Mouse (Mus musculus): ENCODE results near the gene Sumo2. TPM values are rescaled to one million over a fixed set of nuclear protein-coding genes. Genes with fewer than 3 reads are reported as not detected.
A peak's percentile ranks its signal among the peaks of the same experiment; 100 is the strongest.
"Not testable (repeated sequence)": the region's sequence is repeated elsewhere in the genome, so short reads cannot be mapped to it uniquely, and the experiment has no call there.

The Sumo2 gene
- polyA plus RNA-seq, 1 experiment from 2014 or later, result 1,130 TPM

DNA sequence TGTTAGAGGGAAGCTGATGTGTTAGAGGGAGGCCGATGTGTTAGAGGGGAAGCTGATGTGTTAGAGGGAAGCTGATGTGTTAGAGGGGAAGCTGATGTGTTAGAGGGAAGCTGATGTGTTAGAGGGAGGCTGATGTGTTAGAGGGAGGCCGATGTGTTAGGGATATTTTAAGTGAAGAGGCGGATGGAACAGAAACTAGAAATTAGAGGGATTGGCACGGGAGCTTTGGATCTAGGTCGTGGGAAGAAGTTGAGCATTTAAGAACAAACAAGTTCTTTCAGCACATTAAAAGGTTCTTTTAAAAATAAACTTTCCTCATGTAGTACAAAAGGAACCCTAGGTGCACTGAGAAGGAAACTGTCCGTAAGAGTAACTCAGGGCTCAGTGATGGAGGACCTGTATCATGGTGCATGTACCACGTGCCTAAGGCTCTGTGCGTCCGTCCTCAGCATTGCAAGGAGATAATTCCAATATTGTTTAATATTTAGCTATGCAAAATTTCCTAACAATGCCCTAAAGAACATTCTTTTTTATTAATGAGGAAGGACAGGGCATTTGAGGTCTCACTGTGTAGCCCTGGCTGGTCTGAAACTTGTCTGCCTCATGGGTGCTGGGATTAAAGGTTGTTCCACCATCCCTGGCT lies 57.7 kb downstream of the Sumo2 start:
- WGBS, result 89% methylated on average over 9 of the region's 9 CpGs
- Histone ChIP-seq H3K27ac (ENCODE audit: low read length) (no peak overlapping the region), H3K4me1 (replicated peaks; ENCODE audit: control insufficient read depth, insufficient read depth, low read length) (peaks cover 27% of the 10 kb centered on the region), H3K4me2 (ENCODE audit: low read length) (no peak overlapping the region), H3K36me3 (ENCODE audit: control insufficient read depth, insufficient read depth) (no peaks in the 10 kb centered on the region), H3K27me3 (replicated peaks; ENCODE audit: control insufficient read depth, insufficient read depth, low read length) (no peaks in the 10 kb centered on the region), H3K9me3 (ENCODE audit: control insufficient read depth, low read length) (no peaks in the 10 kb centered on the region), H3K9ac (replicated peaks; ENCODE audit: low read depth, low read length) (no peak overlapping the region), H3K4me3 (replicated peaks; ENCODE audit: low read length) (no peak overlapping the region)
- ATAC-seq, result no peak

DNA sequence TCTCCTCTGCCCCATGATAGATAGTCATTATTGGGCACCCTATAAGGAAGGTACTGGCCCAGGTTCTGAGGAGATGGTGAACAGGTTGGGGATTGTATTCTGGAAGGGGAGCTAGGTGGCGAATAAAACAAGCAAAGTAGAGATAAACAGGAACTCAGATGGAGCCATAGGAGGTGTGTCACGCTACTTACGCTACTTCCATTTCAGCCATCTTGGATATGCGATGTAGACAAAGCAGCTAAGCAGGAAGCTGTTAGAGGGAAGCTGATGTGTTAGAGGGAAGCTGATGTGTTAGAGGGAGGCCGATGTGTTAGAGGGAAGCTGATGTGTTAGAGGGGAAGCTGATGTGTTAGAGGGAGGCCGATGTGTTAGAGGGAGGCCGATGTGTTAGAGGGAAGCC lies 58.7 kb downstream of the Sumo2 start:
- not testable (repeated sequence) for ATAC-seq; H3K27me3 ChIP-seq (replicated peaks; ENCODE audit: control insufficient read depth, insufficient read depth, low read length); H3K9ac ChIP-seq (replicated peaks; ENCODE audit: low read depth, low read length); H3K9me3 ChIP-seq (ENCODE audit: control insufficient read depth, low read length); H3K27ac ChIP-seq (ENCODE audit: low read length); H3K4me2 ChIP-seq (ENCODE audit: low read length); H3K4me3 ChIP-seq (replicated peaks; ENCODE audit: low read length); H3K36me3 ChIP-seq (ENCODE audit: control insufficient read depth, insufficient read depth)
- H3K4me1 ChIP-seq (replicated peaks; ENCODE audit: control insufficient read depth, insufficient read depth, low read length), result peaks cover 28% of the 10 kb centered on the region
- 87% methylated on average over 7 of the region's 7 CpGs for WGBS

DNA sequence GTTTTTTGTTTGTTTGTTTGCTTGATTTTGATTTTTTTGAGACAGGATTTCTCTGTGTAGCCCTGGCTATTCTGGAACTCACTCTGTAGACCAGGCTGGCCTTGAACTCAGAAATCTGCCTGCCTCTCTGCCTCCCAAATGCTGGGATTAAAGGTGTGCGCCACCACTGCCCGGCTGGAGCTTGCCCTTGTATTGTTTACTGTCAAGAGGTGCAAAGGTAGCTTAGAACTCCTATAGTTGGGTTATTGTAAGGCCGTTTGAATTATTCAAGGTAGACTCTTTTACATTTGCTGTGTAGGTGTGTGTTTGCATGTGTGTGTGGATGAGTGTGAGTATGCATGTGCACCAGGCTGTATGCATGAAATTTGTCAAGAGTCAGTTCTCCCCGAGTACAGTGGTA lies 59.4 kb downstream of the Sumo2 start:
- Histone ChIP-seq H3K4me2 (ENCODE audit: low read length) (peak overlapping the region; percentile 93), H3K4me1 (replicated peaks; ENCODE audit: control insufficient read depth, insufficient read depth, low read length) (peaks cover 28% of the 10 kb centered on the region)
- not testable (repeated sequence) for H3K4me3 ChIP-seq (replicated peaks; ENCODE audit: low read length); ATAC-seq; H3K27ac ChIP-seq (ENCODE audit: low read length); H3K27me3 ChIP-seq (replicated peaks; ENCODE audit: control insufficient read depth, insufficient read depth, low read length); H3K9me3 ChIP-seq (ENCODE audit: control insufficient read depth, low read length); H3K9ac ChIP-seq (replicated peaks; ENCODE audit: low read depth, low read length); H3K36me3 ChIP-seq (ENCODE audit: control insufficient read depth, insufficient read depth)
- WGBS, result 80% methylated on average over 4 of the region's 4 CpGs

DNA sequence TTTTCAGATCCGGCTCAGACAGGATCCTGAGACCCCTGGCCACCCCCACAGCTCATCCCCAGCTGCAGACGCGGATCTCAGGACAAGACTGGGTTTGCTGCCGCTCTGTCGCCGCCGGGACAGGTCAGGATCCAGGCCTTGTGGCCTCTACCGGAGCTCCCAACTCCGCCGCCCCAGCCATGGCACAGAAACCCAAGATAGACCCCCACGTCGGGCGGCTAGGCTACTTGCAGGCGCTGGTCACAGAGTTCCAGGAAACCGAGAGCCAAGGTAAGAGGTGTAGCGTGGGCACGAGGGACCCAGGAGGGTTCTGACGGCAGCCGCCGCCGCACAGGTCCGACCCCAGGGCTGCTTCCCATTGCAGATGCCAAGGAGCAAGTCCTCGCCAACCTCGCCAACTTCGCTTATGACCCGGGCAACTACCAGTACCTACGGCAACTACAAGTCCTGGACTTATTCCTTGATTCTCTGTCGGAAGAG lies 60.3 kb downstream of the Sumo2 start:
- Histone ChIP-seq H3K4me3 (replicated peaks; ENCODE audit: low read length) (peak overlapping the region; percentile 82), H3K27ac (ENCODE audit: low read length) (peak overlapping the region; percentile 77), H3K36me3 (ENCODE audit: control insufficient read depth, insufficient read depth) (no peaks in the 10 kb centered on the region), H3K4me1 (replicated peaks; ENCODE audit: control insufficient read depth, insufficient read depth, low read length) (peaks cover 28% of the 10 kb centered on the region), H3K4me2 (ENCODE audit: low read length) (peak overlapping the region; percentile 93), H3K27me3 (replicated peaks; ENCODE audit: control insufficient read depth, insufficient read depth, low read length) (no peaks in the 10 kb centered on the region), H3K9me3 (ENCODE audit: control insufficient read depth, low read length) (no peaks in the 10 kb centered on the region), H3K9ac (replicated peaks; ENCODE audit: low read depth, low read length) (peak overlapping the region; percentile 56)
- ATAC-seq, result peak; percentile 26
- 4% methylated on average over 28 of the region's 28 CpGs for WGBS

- Histone ChIP-seq H3K36me3 (ENCODE audit: control insufficient read depth, insufficient read depth) (no peaks in the 10 kb centered on the region), H3K4me1 (replicated peaks; ENCODE audit: control insufficient read depth, insufficient read depth, low read length) (peaks cover 28% of the 10 kb centered on the region), H3K9ac (replicated peaks; ENCODE audit: low read depth, low read length) (peak within 1 kb of the TSS; percentile 56), H3K27ac (ENCODE audit: low read length) (peak within 1 kb of the TSS; percentile 77), H3K9me3 (ENCODE audit: control insufficient read depth, low read length) (no peaks in the 10 kb centered on the region), H3K4me2 (ENCODE audit: low read length) (peak within 1 kb of the TSS; percentile 93), H3K4me3 (replicated peaks; ENCODE audit: low read length) (peak within 1 kb of the TSS; percentile 82), H3K27me3 (replicated peaks; ENCODE audit: control insufficient read depth, insufficient read depth, low read length) (no peaks in the 10 kb centered on the region)
- under 1% methylated on average over 26 of the region's 26 CpGs for WGBS
- ATAC-seq, result peak; percentile 99
Measured at GRCm38 (mm10) chr11:115475025-115475757, 60.9 kb downstream of the Sumo2 start, which contains the start of gene Armc7. TSS of gene Armc7 (plus strand) at chr11:115475667.

GRCm38 (mm10) chr11:115473626-115474275 lies 62.3 kb downstream of the Sumo2 start:
- no peak for ATAC-seq

More at GRCm38 (mm10) chr11:115473626-115474275, 62.3 kb downstream of the Sumo2 start:
- H3K27ac ChIP-seq (ENCODE audit: low read length), result peak overlapping the region; percentile 49
- peaks cover 28% of the 10 kb centered on the region for H3K4me1 ChIP-seq (replicated peaks; ENCODE audit: control insufficient read depth, insufficient read depth, low read length)
- H3K27me3 ChIP-seq (replicated peaks; ENCODE audit: control insufficient read depth, insufficient read depth, low read length), result no peaks in the 10 kb centered on the region
- H3K9me3 ChIP-seq (ENCODE audit: control insufficient read depth, low read length), result no peaks in the 10 kb centered on the region
- H3K36me3 ChIP-seq (ENCODE audit: control insufficient read depth, insufficient read depth), result no peaks in the 10 kb centered on the region
- no peak overlapping the region for H3K4me3 ChIP-seq (replicated peaks; ENCODE audit: low read length)
- WGBS, result 24% methylated on average over 15 of the region's 15 CpGs
- H3K4me2 ChIP-seq (ENCODE audit: low read length), result no peak overlapping the region
- no peak overlapping the region; the same call in 1 of the 2 replicates for H3K9ac ChIP-seq (replicated peaks; ENCODE audit: low read depth, low read length)

Other genes with a start within 250 kb of the Sumo2 start
- 0.27 and 0.76 TPM in 2 replicates for gene Fads6, start 238.6 kb downstream of the Sumo2 start, polyA plus RNA-seq (2015; fragmentation: Nextera tagmentation; extraction: Ambion mirVana)
- gene Otop2, start 229.1 kb downstream of the Sumo2 start, polyA plus RNA-seq (2015; fragmentation: Nextera tagmentation; extraction: Ambion mirVana), result 0.24 TPM in 1 of 2 replicates, not detected in the other
- gene Ush1g, start 214.2 kb downstream of the Sumo2 start, polyA plus RNA-seq (2015; fragmentation: Nextera tagmentation; extraction: Ambion mirVana), result 0.10 TPM in 2 replicates
- gene Otop3, start 201.5 kb downstream of the Sumo2 start, polyA plus RNA-seq (2015; fragmentation: Nextera tagmentation; extraction: Ambion mirVana), result 0.37 TPM in 1 of 2 replicates, not detected in the other
- 46.6 and 58.2 TPM in 2 replicates for gene Hid1, start 168.5 kb downstream of the Sumo2 start, polyA plus RNA-seq (2015; fragmentation: Nextera tagmentation; extraction: Ambion mirVana)
- 16.8 and 18.3 TPM in 2 replicates for gene Cdr2l, start 154.4 kb downstream of the Sumo2 start, polyA plus RNA-seq (2015; fragmentation: Nextera tagmentation; extraction: Ambion mirVana)
- gene Mrpl58, start 132.5 kb downstream of the Sumo2 start, polyA plus RNA-seq (2015; fragmentation: Nextera tagmentation; extraction: Ambion mirVana), result 158 and 176 TPM in 2 replicates
- gene Atp5h, start 116.3 kb downstream of the Sumo2 start, polyA plus RNA-seq (2015; fragmentation: Nextera tagmentation; extraction: Ambion mirVana), result 641 and 688 TPM in 2 replicates
- 18.9 and 20.2 TPM in 2 replicates for gene Kctd2, start 116.1 kb downstream of the Sumo2 start, polyA plus RNA-seq (2015; fragmentation: Nextera tagmentation; extraction: Ambion mirVana)
- gene Trim80, start 95.7 kb downstream of the Sumo2 start, polyA plus RNA-seq (2015; fragmentation: Nextera tagmentation; extraction: Ambion mirVana), result not detected in 2 replicates
- gene Slc16a5, start 73.8 kb downstream of the Sumo2 start, polyA plus RNA-seq (2015; fragmentation: Nextera tagmentation; extraction: Ambion mirVana), result not detected in 2 replicates
- gene Armc7, start 60.6 kb downstream of the Sumo2 start, polyA plus RNA-seq (2015; fragmentation: Nextera tagmentation; extraction: Ambion mirVana), result 16.2 and 17.3 TPM in 2 replicates
- 82.6 and 91.0 TPM in 2 replicates for gene Nt5c, start 44.4 kb downstream of the Sumo2 start, polyA plus RNA-seq (2015; fragmentation: Nextera tagmentation; extraction: Ambion mirVana)
- gene Jpt1, start 21.9 kb downstream of the Sumo2 start, polyA plus RNA-seq (2015; fragmentation: Nextera tagmentation; extraction: Ambion mirVana), result 1,959 and 1,981 TPM in 2 replicates
- gene Nup85, start 28.2 kb upstream of the Sumo2 start, polyA plus RNA-seq (2015; fragmentation: Nextera tagmentation; extraction: Ambion mirVana), result 138 and 144 TPM in 2 replicates
- 68.0 and 76.5 TPM in 2 replicates for gene Mrps7, start 67.6 kb upstream of the Sumo2 start, polyA plus RNA-seq (2015; fragmentation: Nextera tagmentation; extraction: Ambion mirVana)
- 32.5 and 37.4 TPM in 2 replicates for gene Gga3, start 67.8 kb upstream of the Sumo2 start, polyA plus RNA-seq (2015; fragmentation: Nextera tagmentation; extraction: Ambion mirVana)
- 9.8 and 12.9 TPM in 2 replicates for gene Mif4gd, start 76.7 kb upstream of the Sumo2 start, polyA plus RNA-seq (2015; fragmentation: Nextera tagmentation; extraction: Ambion mirVana)
- gene Slc25a19, start 92.0 kb upstream of the Sumo2 start, polyA plus RNA-seq (2015; fragmentation: Nextera tagmentation; extraction: Ambion mirVana), result 57.2 and 63.0 TPM in 2 replicates
- 188 and 194 TPM in 2 replicates for gene Grb2, start 172.3 kb upstream of the Sumo2 start, polyA plus RNA-seq (2015; fragmentation: Nextera tagmentation; extraction: Ambion mirVana)
- 29.1 and 29.8 TPM in 2 replicates for gene Tmem94, start 229.2 kb upstream of the Sumo2 start, polyA plus RNA-seq (2015; fragmentation: Nextera tagmentation; extraction: Ambion mirVana)